Mouse (Mus musculus) adrenal gland, adult 18-20 months (tissue): ENCODE data around the gene Gm10061. TPM values are rescaled to one million over a fixed set of nuclear protein-coding genes. Genes with fewer than 3 reads are reported as not detected.
"Not testable (repeated sequence)": the region's sequence is repeated elsewhere in the genome, so short reads cannot be mapped to it uniquely, and the experiment has no call there.

Experiments used
- DNase-seq, 2 experiments: peaks; one replicate each; pipeline ENCODE4 v3.0.0; 2021 to 2022; ENCODE audit warnings: low spot score in 2 of 2
- long read RNA-seq, 2 experiments: library from polyadenylated mRNA; stranded (forward); transcript quantifications; one replicate each; pipeline ENCODE4 v2.0.0; 2021
- total RNA-seq, 2 experiments: library from RNA; stranded (reverse); gene quantifications; 1 replicate in 1 of 2; 2 replicates in 1 of 2; pipeline ENCODE4 v1.2.3; 2021

The Gm10061 gene
- total RNA-seq = not detected
- long read RNA-seq, experiment 1 = 0 reads
- long read RNA-seq, experiment 2 = 0 reads

DNA sequence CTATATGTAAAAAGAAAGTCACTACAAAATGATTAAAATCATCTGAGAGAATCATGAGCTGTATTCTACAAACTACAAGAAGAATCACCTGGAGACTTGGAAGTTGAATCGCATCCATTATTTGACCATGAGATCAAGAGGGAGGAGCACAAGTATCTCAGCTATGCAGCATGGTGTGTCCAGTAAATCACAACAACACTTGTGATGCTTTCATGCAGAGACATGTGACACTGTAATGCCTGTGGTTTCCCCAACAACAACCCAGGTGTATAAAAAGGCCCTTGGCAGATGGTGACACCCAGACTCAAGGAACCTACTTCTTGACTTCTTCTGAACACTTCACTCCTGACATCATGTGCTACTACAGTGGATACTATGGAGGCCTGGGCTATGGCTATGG is at the start of gene Gm10061:
Gene Gm10061 (plus strand): TSS at position 301 of the 400 bp plus-strand sequence.
- no peak for DNase-seq

DNA sequence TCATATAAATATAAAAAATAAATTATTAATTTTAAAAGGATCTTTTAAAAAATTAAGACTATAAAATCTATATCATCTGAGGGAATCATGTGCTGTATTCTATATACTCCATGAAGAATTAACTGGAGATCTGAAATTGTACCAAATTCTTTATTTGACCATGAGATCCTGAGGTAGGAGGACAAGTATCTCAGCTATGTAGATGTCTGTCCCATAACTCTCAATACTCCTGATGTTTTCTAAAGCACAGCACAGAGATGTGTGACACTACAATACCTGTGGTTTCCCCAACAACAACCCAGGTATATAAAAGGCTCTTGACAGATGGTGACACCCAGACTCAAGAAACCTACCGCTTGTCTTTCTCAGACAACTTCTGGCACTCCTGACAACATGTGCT is 10.3 kb upstream of the Gm10061 start, which contains the start of gene Gm6358:
Gene Gm6358 (plus strand): TSS at position 301 of the 400 bp plus-strand sequence.
- no peak for DNase-seq

DNA sequence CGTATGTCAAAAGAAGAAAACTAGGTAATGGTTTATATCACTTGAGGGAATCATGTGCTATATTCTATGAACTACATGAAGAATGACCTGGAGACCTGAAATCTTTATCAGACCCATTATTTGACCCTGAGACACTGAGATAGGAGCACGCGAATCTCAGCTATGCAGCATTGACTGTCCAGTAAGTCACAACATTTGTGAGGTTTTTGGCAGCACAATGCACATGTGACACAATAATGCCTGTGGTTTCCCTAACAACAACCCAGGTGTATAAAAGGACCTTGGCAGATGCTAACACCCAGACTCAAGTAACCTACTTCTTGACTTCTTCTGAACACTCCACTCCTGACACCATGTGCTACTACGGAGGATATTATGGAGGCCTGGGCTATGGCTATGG is 6.8 kb downstream of the Gm10061 start, which contains the start of gene Gm9789:
Gene Gm9789 (plus strand): TSS at position 301 of the 400 bp plus-strand sequence.
- no peak for DNase-seq

DNA sequence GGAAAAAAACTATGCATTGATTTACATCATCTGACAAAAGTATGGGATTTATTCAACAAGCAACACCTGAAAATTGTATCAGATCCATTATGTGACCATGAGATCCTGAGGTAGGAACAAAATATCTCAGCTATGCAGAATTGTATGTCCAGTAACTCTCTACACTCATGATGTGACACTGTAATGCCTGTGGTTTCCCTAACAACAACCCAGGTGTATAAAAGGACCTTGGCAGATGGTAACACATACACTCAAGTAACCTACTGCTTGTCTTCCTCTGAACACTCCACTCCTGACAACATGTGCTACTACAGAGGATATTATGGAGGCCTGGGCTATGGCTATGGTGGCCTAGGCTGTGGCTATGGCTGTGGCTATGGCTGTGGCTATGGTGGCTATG is 18.3 kb downstream of the Gm10061 start, which contains the start of gene Gm7735:
Gene Gm7735 (plus strand): TSS at position 301 of the 400 bp plus-strand sequence.
- DNase-seq = not testable (repeated sequence)

DNA sequence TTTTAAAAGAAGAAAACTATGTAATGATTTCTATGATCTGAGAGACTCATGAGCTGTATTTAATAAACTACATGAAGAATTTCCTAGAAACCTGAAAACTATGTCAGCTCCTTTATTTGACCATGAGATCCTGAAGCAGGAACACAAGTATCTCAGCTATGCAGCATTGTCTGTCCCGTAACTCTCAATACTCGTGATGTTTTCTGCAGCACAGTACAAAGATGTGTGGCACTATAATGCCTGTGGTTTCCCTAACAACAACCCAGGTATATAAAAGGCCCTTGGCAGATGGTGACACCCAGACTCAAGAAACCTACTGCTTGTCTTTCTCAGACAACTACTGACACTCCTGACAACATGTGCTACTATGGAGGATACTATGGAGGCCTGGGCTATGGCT is 23.5 kb downstream of the Gm10061 start, which contains the start of gene 1110057P08Rik:
Gene 1110057P08Rik (plus strand): TSS at position 301 of the 400 bp plus-strand sequence.
- no peak for DNase-seq

DNA sequence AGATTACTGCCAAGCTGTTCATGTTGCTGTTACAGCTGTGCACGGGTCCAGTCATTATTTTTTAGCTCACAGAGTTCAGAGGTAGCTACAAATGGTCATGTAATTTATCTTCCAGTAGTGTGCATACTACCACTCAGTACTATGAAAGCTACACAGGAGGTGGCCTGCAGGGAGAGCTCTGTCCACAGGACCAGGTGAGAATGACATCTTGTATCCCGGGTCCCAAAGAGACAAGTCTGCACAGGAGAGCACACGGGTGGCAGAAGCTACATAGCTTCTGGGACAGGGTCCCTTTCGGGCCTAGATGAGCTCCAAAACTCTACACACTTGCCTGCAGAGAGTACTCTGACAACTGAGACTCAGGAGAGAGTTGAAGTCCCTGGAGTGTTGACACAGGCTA is 37.7 kb downstream of the Gm10061 start:
- no peak for DNase-seq

Other genes starting within 250 kb of the Gm10061 start
- not detected for gene Krtap19-9b, start 218.8 kb upstream of the Gm10061 start, total RNA-seq
- gene Krtap16-3, start 188.2 kb upstream of the Gm10061 start, total RNA-seq = not detected
- not detected for gene Krtap22-2, start 140.3 kb upstream of the Gm10061 start, total RNA-seq
- gene Gm10229, start 135.8 kb upstream of the Gm10061 start, total RNA-seq = not detected
- gene Krtap6-1, start 119.4 kb upstream of the Gm10061 start, total RNA-seq = not detected
- gene Gm10228, start 109.6 kb upstream of the Gm10061 start, total RNA-seq = not detected
- not detected for gene Krtap6-5, start 103.2 kb upstream of the Gm10061 start, total RNA-seq
- gene 1110025L11Rik, start 87.1 kb upstream of the Gm10061 start, total RNA-seq = not detected
- not detected for gene Krtap6-3, start 67.1 kb upstream of the Gm10061 start, total RNA-seq
- not detected for gene Gm6358, start 10.2 kb upstream of the Gm10061 start, total RNA-seq
- gene Gm9789, start 6.9 kb downstream of the Gm10061 start, total RNA-seq = not detected
- gene Gm7735, start 18.4 kb downstream of the Gm10061 start, total RNA-seq = not detected
- gene 1110057P08Rik, start 23.6 kb downstream of the Gm10061 start, total RNA-seq = not detected
- gene Krtap20-2, start 54.8 kb downstream of the Gm10061 start, total RNA-seq = not detected